Mouse (Mus musculus): Measurements from ENCODE around the gene Dip2b. TPM values are rescaled to one million over a fixed set of nuclear protein-coding genes. Genes with fewer than 3 reads are reported as not detected.
A peak's percentile ranks its signal among the peaks of the same experiment; 100 is the strongest.

Dip2b gene
- polyA plus RNA-seq, 1 experiment from 2014 or later: 2.3 TPM

DNA sequence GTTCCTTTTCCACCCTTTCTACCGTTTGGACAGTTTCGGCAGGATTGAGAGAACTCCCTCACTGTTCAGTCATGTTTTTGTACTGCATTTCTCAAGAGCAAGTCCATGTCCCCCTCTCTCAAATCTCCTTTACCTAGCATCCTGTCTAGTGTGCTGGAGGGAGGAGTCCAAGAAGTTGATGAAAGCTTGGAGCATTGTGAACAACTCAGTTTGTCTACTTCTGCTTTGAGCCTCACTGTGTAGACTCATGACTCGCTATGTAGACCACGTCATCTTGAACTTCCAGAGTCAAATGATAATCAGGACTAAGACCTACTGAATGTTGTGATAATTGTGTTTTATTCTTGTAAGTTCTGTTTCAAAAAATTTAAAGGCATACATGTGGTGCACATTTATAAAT, 46.4 kb downstream of the Dip2b start:
- H3K36me3 ChIP-seq (replicated peaks; ENCODE audit: insufficient read depth, low read length): no peaks in the 10 kb centered on the region
- no peaks in the 10 kb centered on the region for H3K27me3 ChIP-seq (ENCODE audit: insufficient read depth, low read length)
- H3K27ac ChIP-seq (ENCODE audit: low read depth): peak overlapping the region; percentile 64
- H3K9ac ChIP-seq (replicated peaks): no peak overlapping the region
- TF ChIP-seq CTCF (IDR thresholded peaks at IDR 0.05; ENCODE audit: low read depth): no peak
- TF ChIP-seq EP300 (IDR thresholded peaks at IDR 0.05; ENCODE audit: low read depth): no peak
- no peaks in the 10 kb centered on the region for H3K9me3 ChIP-seq (ENCODE audit: low read length)
- 54% methylated on average over 4 of the region's 4 CpGs for WGBS (ENCODE audit: insufficient replicate concordance)
- DNase-seq (no peak), ATAC-seq (no peak)
- H3K4me2 ChIP-seq (ENCODE audit: low read depth, low read length): no peak overlapping the region
- no peak overlapping the region for H3K4me3 ChIP-seq (ENCODE audit: low read depth, low read length)
- H3K4me1 ChIP-seq (ENCODE audit: insufficient read depth): peaks cover 39% of the 10 kb centered on the region

GRCm38 (mm10) chr15:100088021-100088420, 49.6 kb downstream of the Dip2b start:
- DNase-seq (no peak), ATAC-seq (no peak)
- H3K4me2 ChIP-seq (ENCODE audit: low read depth, low read length): no peak overlapping the region
- WGBS (ENCODE audit: insufficient replicate concordance): 77% methylated on average over 7 of the region's 7 CpGs
- no peak overlapping the region for H3K4me3 ChIP-seq (ENCODE audit: low read depth, low read length)
- no peaks in the 10 kb centered on the region for H3K27me3 ChIP-seq (ENCODE audit: insufficient read depth, low read length)
- no peak for TF ChIP-seq EP300 (IDR thresholded peaks at IDR 0.05; ENCODE audit: low read depth)
- TF ChIP-seq CTCF (IDR thresholded peaks at IDR 0.05; ENCODE audit: low read depth): no peak
- no peaks in the 10 kb centered on the region for H3K9me3 ChIP-seq (ENCODE audit: low read length)
- H3K4me1 ChIP-seq (ENCODE audit: insufficient read depth): peaks cover 31% of the 10 kb centered on the region
- no peak overlapping the region for H3K27ac ChIP-seq (ENCODE audit: low read depth)
- no peaks in the 10 kb centered on the region for H3K36me3 ChIP-seq (replicated peaks; ENCODE audit: insufficient read depth, low read length)
- no peak overlapping the region for H3K9ac ChIP-seq (replicated peaks)

GRCm38 (mm10) chr15:100089645-100090053, 51.2 kb downstream of the Dip2b start:
- Histone ChIP-seq H3K4me1 (ENCODE audit: insufficient read depth) (peaks cover 19% of the 10 kb centered on the region), H3K4me3 (ENCODE audit: low read depth, low read length) (no peak overlapping the region), H3K36me3 (replicated peaks; ENCODE audit: insufficient read depth, low read length) (no peaks in the 10 kb centered on the region), H3K9ac (replicated peaks) (no peak overlapping the region), H3K27me3 (ENCODE audit: insufficient read depth, low read length) (no peaks in the 10 kb centered on the region), H3K9me3 (ENCODE audit: low read length) (no peaks in the 10 kb centered on the region), H3K27ac (ENCODE audit: low read depth) (no peak overlapping the region), H3K4me2 (ENCODE audit: low read depth, low read length) (no peak overlapping the region)
- ATAC-seq (peak; percentile 47), DNase-seq (no peak)
- WGBS (ENCODE audit: insufficient replicate concordance): 39% methylated on average over 8 of the region's 8 CpGs
- TF ChIP-seq EP300 (IDR thresholded peaks at IDR 0.05; ENCODE audit: low read depth) (no peak), CTCF (IDR thresholded peaks at IDR 0.05; ENCODE audit: low read depth) (no peak)

GRCm38 (mm10) chr15:100091818-100092217, 53.4 kb downstream of the Dip2b start:
- Histone ChIP-seq H3K4me3 (ENCODE audit: low read depth, low read length) (no peak overlapping the region), H3K36me3 (replicated peaks; ENCODE audit: insufficient read depth, low read length) (no peaks in the 10 kb centered on the region), H3K4me1 (ENCODE audit: insufficient read depth) (peaks cover 16% of the 10 kb centered on the region), H3K27me3 (ENCODE audit: insufficient read depth, low read length) (no peaks in the 10 kb centered on the region), H3K9ac (replicated peaks) (no peak overlapping the region), H3K27ac (ENCODE audit: low read depth) (peak overlapping the region; percentile 24; the same call in 1 of the 2 replicates), H3K4me2 (ENCODE audit: low read depth, low read length) (peak overlapping the region; percentile 31; the same call in 1 of the 2 replicates), H3K9me3 (ENCODE audit: low read length) (no peaks in the 10 kb centered on the region)
- DNase-seq (no peak), ATAC-seq (no peak)
- TF ChIP-seq EP300 (IDR thresholded peaks at IDR 0.05; ENCODE audit: low read depth) (no peak), CTCF (IDR thresholded peaks at IDR 0.05; ENCODE audit: low read depth) (no peak)
- WGBS (ENCODE audit: insufficient replicate concordance): 34% methylated on average over 8 of the region's 8 CpGs

- no peaks in the 10 kb centered on the region for H3K36me3 ChIP-seq (replicated peaks; ENCODE audit: insufficient read depth, low read length)
- no peak overlapping the region for H3K9ac ChIP-seq (replicated peaks)
- H3K27me3 ChIP-seq (ENCODE audit: insufficient read depth, low read length): no peaks in the 10 kb centered on the region
- H3K27ac ChIP-seq (ENCODE audit: low read depth): peak overlapping the region; percentile 24; the same call in 1 of the 2 replicates
- 32% methylated on average over 16 of the region's 16 CpGs for WGBS (ENCODE audit: insufficient replicate concordance)
- no peaks in the 10 kb centered on the region for H3K9me3 ChIP-seq (ENCODE audit: low read length)
- no peak overlapping the region for H3K4me3 ChIP-seq (ENCODE audit: low read depth, low read length)
- DNase-seq (no peak), ATAC-seq (no peak)
- 0 out of 2 replicates have a peak overlapping the region, but pooled peaks have one; percentile 31 for H3K4me2 ChIP-seq (ENCODE audit: low read depth, low read length)
- H3K4me1 ChIP-seq (ENCODE audit: insufficient read depth): peaks cover 16% of the 10 kb centered on the region
- TF ChIP-seq EP300 (IDR thresholded peaks at IDR 0.05; ENCODE audit: low read depth) (no peak), CTCF (IDR thresholded peaks at IDR 0.05; ENCODE audit: low read depth) (no peak)
Observed at GRCm38 (mm10) chr15:100092258-100092657, 53.8 kb downstream of the Dip2b start.

- 76% methylated on average over 5 of the region's 7 CpGs for WGBS (ENCODE audit: insufficient replicate concordance)
- TF ChIP-seq CTCF (IDR thresholded peaks at IDR 0.05; ENCODE audit: low read depth) (no peak), EP300 (IDR thresholded peaks at IDR 0.05; ENCODE audit: low read depth) (no peak)
Observed at GRCm38 (mm10) chr15:100096587-100097428, 58.3 kb downstream of the Dip2b start.

More at GRCm38 (mm10) chr15:100096587-100097428, 58.3 kb downstream of the Dip2b start:
- Histone ChIP-seq H3K36me3 (replicated peaks; ENCODE audit: insufficient read depth, low read length) (no peaks in the 10 kb centered on the region), H3K27me3 (ENCODE audit: insufficient read depth, low read length) (no peaks in the 10 kb centered on the region), H3K9ac (replicated peaks) (no peak overlapping the region), H3K9me3 (ENCODE audit: low read length) (no peaks in the 10 kb centered on the region), H3K4me3 (ENCODE audit: low read depth, low read length) (no peak overlapping the region), H3K4me1 (ENCODE audit: insufficient read depth) (peaks cover 13% of the 10 kb centered on the region), H3K27ac (ENCODE audit: low read depth) (no peak overlapping the region), H3K4me2 (ENCODE audit: low read depth, low read length) (no peak overlapping the region)
- no peak for DNase-seq
- no peak for ATAC-seq

Data from liver, postnatal 0 days (tissue).